Mouse (Mus musculus) fat pad, adult 2 months (tissue): ENCODE results near the gene Il21r.

Experiments used
- DNase-seq: peaks from one replicate; pipeline ENCODE4 v3.0.0-alpha.2; 2011; ENCODE audit warnings: low read depth, low spot score; ENCODE audit errors: extremely low read depth

Il21r gene

GRCm38 (mm10) chr7:125574832-125575231 is 28.4 kb upstream of the Il21r start:
- no peak for DNase-seq

- no peak for DNase-seq
Observed at GRCm38 (mm10) chr7:125575738-125576540, 27.3 kb upstream of the Il21r start.

GRCm38 (mm10) chr7:125576982-125577381 is 26.2 kb upstream of the Il21r start:
- no peak for DNase-seq

GRCm38 (mm10) chr7:125577486-125578088 is 25.6 kb upstream of the Il21r start:
- DNase-seq: no peak

GRCm38 (mm10) chr7:125578106-125578505 is 25.1 kb upstream of the Il21r start:
- no peak for DNase-seq

GRCm38 (mm10) chr7:125579545-125580219 is 23.5 kb upstream of the Il21r start:
- no peak for DNase-seq

GRCm38 (mm10) chr7:125580220-125580549 is 23.0 kb upstream of the Il21r start:
- no peak for DNase-seq

GRCm38 (mm10) chr7:125580625-125581316 is 22.5 kb upstream of the Il21r start:
- no peak for DNase-seq

GRCm38 (mm10) chr7:125581317-125581672 is 21.9 kb upstream of the Il21r start:
- no peak for DNase-seq

GRCm38 (mm10) chr7:125583325-125584004 is 19.8 kb upstream of the Il21r start:
- no peak for DNase-seq

- DNase-seq: no peak
Observed at GRCm38 (mm10) chr7:125584005-125584369, 19.2 kb upstream of the Il21r start.

- no peak for DNase-seq
Observed at GRCm38 (mm10) chr7:125586355-125586754, 16.9 kb upstream of the Il21r start.

GRCm38 (mm10) chr7:125588721-125589120 is 14.5 kb upstream of the Il21r start:
- no peak for DNase-seq

GRCm38 (mm10) chr7:125589896-125590295 is 13.3 kb upstream of the Il21r start:
- no peak for DNase-seq

- DNase-seq: no peak
Observed at GRCm38 (mm10) chr7:125593831-125594230, 9.4 kb upstream of the Il21r start.

GRCm38 (mm10) chr7:125596406-125596805 is 6.8 kb upstream of the Il21r start:
- no peak for DNase-seq

- DNase-seq: no peak
Observed at GRCm38 (mm10) chr7:125597083-125597482, 6.1 kb upstream of the Il21r start.

- DNase-seq: no peak
Observed at GRCm38 (mm10) chr7:125597516-125598347, 5.5 kb upstream of the Il21r start.

GRCm38 (mm10) chr7:125599373-125599973 is 3.8 kb upstream of the Il21r start:
- no peak for DNase-seq

- no peak for DNase-seq
Observed at GRCm38 (mm10) chr7:125600136-125600535, 3.1 kb upstream of the Il21r start.
